Mouse (Mus musculus): ENCODE data around the gene Hoxc4.

DNA sequence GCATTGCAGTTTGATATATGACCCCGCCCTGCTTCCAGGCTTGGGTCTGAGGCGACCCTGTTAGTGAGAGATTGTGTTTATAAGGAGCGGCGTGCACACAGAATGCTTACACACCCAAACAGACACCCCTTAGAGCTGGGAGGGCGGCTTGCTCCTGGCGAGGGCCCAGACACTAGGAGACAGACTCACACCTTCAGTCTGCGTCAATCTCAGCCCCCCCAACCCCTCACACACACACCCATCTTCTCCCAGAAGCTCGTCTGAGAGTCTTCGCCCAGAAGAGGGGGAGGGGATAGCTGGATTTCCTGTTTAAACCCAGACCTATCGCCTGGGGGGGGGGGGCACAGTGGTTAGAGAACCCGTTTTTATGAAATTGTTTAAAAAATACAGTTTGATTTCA is 18.8 kb upstream of the Hoxc4 start:
- TF ChIP-seq CTCF (IDR thresholded peaks at IDR 0.05; ENCODE audit: extremely low read depth, insufficient read depth, insufficient read length, insufficient replicate concordance) (no peak), POLR2A (IDR thresholded peaks at IDR 0.05; ENCODE audit: low read depth, low read length) (no peak)

All from spleen, adult 2 months (tissue).